Mouse (Mus musculus) embryonic facial prominence, embryonic 13.5 days (tissue): Measurements from ENCODE around the gene Fam98a. TPM values are rescaled to one million over a fixed set of nuclear protein-coding genes. Genes with fewer than 3 reads are reported as not detected.

Source experiments
- ATAC-seq: fragments of 200-750 bp; cut with Nextera tagmentation; 2 replicates; pipeline ENCODE4 v1.8.0; 2017; ENCODE audit warnings: low read depth; ENCODE audit not compliant: insufficient number of reproducible peaks, insufficient read depth, low FRiP score, low TSS enrichment
- H3K27ac ChIP-seq: fragments of 300-500 bp; sonication (generic); 2 replicates; pipeline ENCODE4 v1.5.1; 2015; ENCODE audit warnings: moderate library complexity, mild to moderate bottlenecking, inconsistent platforms
- H3K27me3 ChIP-seq: fragments of 300-500 bp; sonication (generic); 2 replicates; pipeline ENCODE4 v1.6.1; 2015; ENCODE audit warnings: mild to moderate bottlenecking, inconsistent platforms
- H3K36me3 ChIP-seq: fragments of 300-500 bp; sonication (generic); 2 replicates; pipeline ENCODE4 v1.6.1; 2015; ENCODE audit warnings: mild to moderate bottlenecking, inconsistent platforms
- H3K4me1 ChIP-seq: fragments of 300-500 bp; sonication (generic); 2 replicates; pipeline ENCODE4 v1.6.1; 2015; ENCODE audit warnings: inconsistent platforms
- H3K4me2 ChIP-seq: fragments of 300-500 bp; sonication (generic); 2 replicates; pipeline ENCODE4 v1.6.1; 2015; ENCODE audit warnings: moderate library complexity, mild to moderate bottlenecking, inconsistent platforms
- H3K4me3 ChIP-seq: fragments of 300-500 bp; sonication (generic); 2 replicates; pipeline ENCODE4 v1.5.1; 2015; ENCODE audit warnings: mild to moderate bottlenecking, inconsistent platforms
- H3K9ac ChIP-seq: fragments of 300-500 bp; sonication (generic); 2 replicates; pipeline ENCODE4 v1.6.1; 2015; ENCODE audit warnings: mild to moderate bottlenecking, inconsistent platforms
- H3K9me3 ChIP-seq: fragments of 300-500 bp; sonication (generic); 2 replicates; pipeline ENCODE4 v1.6.1; 2016; ENCODE audit warnings: inconsistent platforms
- WGBS: fragments of 180-500 bp; shearing (Covaris S2); methylation state at CpG from one replicate; pipeline ENCODE4 v1.1.7; 2015; ENCODE audit warnings: mixed read lengths; 5-methylcytosine and 5-hydroxymethylcytosine counted together
- polyA plus RNA-seq: library from polyadenylated mRNA; unstranded; fragments of >200 nt; fragmentation: Nextera tagmentation; extraction: Ambion mirVana; gene quantifications from 2 replicates; pipeline ENCODE4 v1.2.1, GENCODE M21; 2015

The Fam98a gene
- polyA plus RNA-seq, 1 experiment from 2014 or later: 27.0 TPM

- Histone ChIP-seq H3K27me3 (no peaks in the 10 kb centered on the region), H3K36me3 (no peaks in the 10 kb centered on the region), H3K27ac (no peak overlapping the region), H3K4me1 (no peaks in the 10 kb centered on the region), H3K4me3 (no peak overlapping the region), H3K9ac (no peak overlapping the region), H3K9me3 (no peaks in the 10 kb centered on the region), H3K4me2 (no peak overlapping the region)
- 74% methylated on average over 8 of the region's 8 CpGs for WGBS
- no peak for ATAC-seq
Measured at GRCm38 (mm10) chr17:75519239-75519900, 32.4 kb downstream of the Fam98a start.

- no peak overlapping the region for H3K27ac ChIP-seq
- no peak overlapping the region for H3K9ac ChIP-seq
- H3K4me2 ChIP-seq: no peak overlapping the region
- H3K27me3 ChIP-seq: no peaks in the 10 kb centered on the region
- no peak overlapping the region for H3K4me3 ChIP-seq
- no peaks in the 10 kb centered on the region for H3K4me1 ChIP-seq
- H3K36me3 ChIP-seq: no peaks in the 10 kb centered on the region
- ATAC-seq: no peak
- H3K9me3 ChIP-seq: no peaks in the 10 kb centered on the region
- WGBS: 46% methylated on average over 8 of the region's 8 CpGs
Measured at GRCm38 (mm10) chr17:75518181-75518901, 33.4 kb downstream of the Fam98a start.

- Histone ChIP-seq H3K27ac (no peak overlapping the region), H3K9ac (no peak overlapping the region), H3K4me2 (no peak overlapping the region), H3K36me3 (no peaks in the 10 kb centered on the region), H3K27me3 (no peaks in the 10 kb centered on the region), H3K4me3 (no peak overlapping the region), H3K9me3 (no peaks in the 10 kb centered on the region), H3K4me1 (no peaks in the 10 kb centered on the region)
- ATAC-seq: no peak
- WGBS: 81% methylated on average over 4 of the region's 4 CpGs
Measured at GRCm38 (mm10) chr17:75516591-75516990, 35.2 kb downstream of the Fam98a start.

- Histone ChIP-seq H3K4me3 (no peak overlapping the region), H3K4me1 (no peaks in the 10 kb centered on the region), H3K9me3 (no peaks in the 10 kb centered on the region), H3K9ac (no peak overlapping the region), H3K27ac (no peak overlapping the region), H3K36me3 (no peaks in the 10 kb centered on the region), H3K27me3 (no peaks in the 10 kb centered on the region), H3K4me2 (no peak overlapping the region)
- WGBS: 91% methylated on average over 5 of the region's 5 CpGs
- no peak for ATAC-seq
Measured at GRCm38 (mm10) chr17:75509257-75509656, 42.5 kb downstream of the Fam98a start.

- H3K9me3 ChIP-seq: no peaks in the 10 kb centered on the region
- ATAC-seq: no peak
- 82% methylated on average over 10 of the region's 10 CpGs for WGBS
Measured at GRCm38 (mm10) chr17:75506708-75507641, 44.8 kb downstream of the Fam98a start.

GRCm38 (mm10) chr17:75506097-75506675, 45.6 kb downstream of the Fam98a start:
- Histone ChIP-seq H3K27me3 (no peaks in the 10 kb centered on the region), H3K9ac (no peak overlapping the region), H3K27ac (no peak overlapping the region), H3K4me1 (no peaks in the 10 kb centered on the region), H3K4me3 (no peak overlapping the region), H3K36me3 (no peaks in the 10 kb centered on the region), H3K4me2 (no peak overlapping the region), H3K9me3 (no peaks in the 10 kb centered on the region)
- 89% methylated on average over 10 of the region's 10 CpGs for WGBS
- ATAC-seq: no peak

More at GRCm38 (mm10) chr17:75506708-75507641, 44.8 kb downstream of the Fam98a start:
- no peak overlapping the region for H3K4me3 ChIP-seq
- no peak overlapping the region for H3K27ac ChIP-seq
- H3K27me3 ChIP-seq: no peaks in the 10 kb centered on the region
- no peaks in the 10 kb centered on the region for H3K4me1 ChIP-seq
- no peaks in the 10 kb centered on the region for H3K36me3 ChIP-seq
- no peak overlapping the region for H3K9ac ChIP-seq
- H3K4me2 ChIP-seq: no peak overlapping the region

- no peak overlapping the region for H3K9ac ChIP-seq
- no peak for ATAC-seq
- H3K9me3 ChIP-seq: no peaks in the 10 kb centered on the region
- no peak overlapping the region for H3K4me3 ChIP-seq
- no peak overlapping the region for H3K27ac ChIP-seq
- no peak overlapping the region for H3K4me2 ChIP-seq
- H3K36me3 ChIP-seq: no peaks in the 10 kb centered on the region
- H3K4me1 ChIP-seq: no peaks in the 10 kb centered on the region
- no peaks in the 10 kb centered on the region for H3K27me3 ChIP-seq
- WGBS: 84% methylated on average over 5 of the region's 5 CpGs
Measured at GRCm38 (mm10) chr17:75505053-75505452, 46.7 kb downstream of the Fam98a start.

- Histone ChIP-seq H3K36me3 (no peaks in the 10 kb centered on the region), H3K27me3 (no peaks in the 10 kb centered on the region), H3K4me2 (no peak overlapping the region), H3K4me1 (0 out of 2 replicates have a peak, but pooled peaks cover 3% of the 10 kb centered on the region), H3K9ac (no peak overlapping the region), H3K4me3 (no peak overlapping the region), H3K9me3 (no peaks in the 10 kb centered on the region), H3K27ac (no peak overlapping the region)
- no peak for ATAC-seq
- WGBS: 82% methylated on average over 3 of the region's 3 CpGs
Measured at GRCm38 (mm10) chr17:75503031-75503430, 48.7 kb downstream of the Fam98a start.

GRCm38 (mm10) chr17:75498241-75498651, 53.5 kb downstream of the Fam98a start:
- no peak overlapping the region for H3K9ac ChIP-seq
- H3K36me3 ChIP-seq: no peaks in the 10 kb centered on the region
- H3K4me3 ChIP-seq: no peak overlapping the region
- 83% methylated on average over 6 of the region's 6 CpGs for WGBS
- no peak for ATAC-seq
- H3K27ac ChIP-seq: no peak overlapping the region
- 0 out of 2 replicates have a peak, but pooled peaks cover 4% of the 10 kb centered on the region for H3K4me1 ChIP-seq
- no peaks in the 10 kb centered on the region for H3K9me3 ChIP-seq
- H3K27me3 ChIP-seq: no peaks in the 10 kb centered on the region
- H3K4me2 ChIP-seq: no peak overlapping the region

GRCm38 (mm10) chr17:75495213-75495612, 56.5 kb downstream of the Fam98a start:
- ATAC-seq: no peak
- no peaks in the 10 kb centered on the region for H3K36me3 ChIP-seq

More at GRCm38 (mm10) chr17:75495213-75495612, 56.5 kb downstream of the Fam98a start:
- H3K9me3 ChIP-seq: no peaks in the 10 kb centered on the region
- no peaks in the 10 kb centered on the region for H3K27me3 ChIP-seq
- no peak overlapping the region for H3K4me2 ChIP-seq
- no peak overlapping the region for H3K4me3 ChIP-seq
- H3K27ac ChIP-seq: no peak overlapping the region
- H3K9ac ChIP-seq: no peak overlapping the region
- WGBS: 71% methylated on average over 4 of the region's 4 CpGs
- H3K4me1 ChIP-seq: 0 out of 2 replicates have a peak, but pooled peaks cover 4% of the 10 kb centered on the region
